In the genomic region with DNA sequence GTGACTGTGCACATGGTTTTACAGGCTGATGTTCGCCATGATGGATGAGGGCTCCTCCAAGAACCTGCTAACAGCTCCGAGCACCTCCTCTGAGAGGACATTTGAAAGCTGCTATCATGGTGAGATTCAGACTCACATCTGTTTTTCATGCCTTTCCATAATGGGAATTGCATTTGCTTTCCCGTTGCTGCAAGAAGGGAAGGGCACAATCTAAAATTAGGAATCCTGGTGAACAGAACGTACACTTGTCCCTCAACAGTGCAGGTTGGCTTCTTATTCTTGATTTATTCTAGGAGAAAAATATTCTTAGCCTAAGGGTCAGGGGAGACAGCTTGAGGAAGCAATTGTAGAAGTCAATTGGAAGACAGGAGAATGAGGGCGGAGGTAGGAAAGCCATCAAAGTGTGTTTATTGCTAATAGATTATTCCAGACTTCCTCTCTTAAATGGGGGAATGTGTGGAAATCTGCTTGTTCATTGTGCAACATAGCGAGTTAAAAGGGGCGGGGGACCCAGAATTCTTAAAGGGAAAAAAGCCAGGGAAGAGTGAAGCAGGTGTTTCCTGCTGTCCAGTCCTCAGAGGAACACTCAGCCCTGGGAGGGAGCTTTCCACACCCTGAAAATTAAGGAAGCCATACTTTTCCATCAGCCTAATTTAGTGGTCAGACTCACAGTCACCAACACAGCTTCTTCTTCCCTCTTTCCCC, we compare ENCODE assay signal across 17 mouse cellular contexts.
"Had no signal": no experiment of that assay in that cellular context is flagged by ENCODE, and none has a peak within 500 bp of the region (broad histone marks: within the 10 kb centered on the region; RNA-seq: fewer than 3 reads in every experiment).

No protein-coding gene starts in this region.

- H3K36me3 ChIP-seq: limb, embryonic 12.5 days; liver, embryonic 13.5 days; lung, embryonic 15.5 days; neural tube, embryonic 13.5 days; stomach, embryonic 15.5 days had no signal

- H3K9ac ChIP-seq: limb, embryonic 12.5 days; liver, embryonic 13.5 days; liver, postnatal 0 days; lung, embryonic 15.5 days; neural tube, embryonic 13.5 days; stomach, embryonic 15.5 days had no signal

- ATAC-seq: liver, postnatal 0 days had no signal

- H3K4me2 ChIP-seq: limb, embryonic 12.5 days; liver, embryonic 13.5 days; lung, embryonic 15.5 days; neural tube, embryonic 13.5 days; stomach, embryonic 15.5 days had no signal

- H3K9me3 ChIP-seq: limb, embryonic 12.5 days; liver, embryonic 13.5 days; lung, embryonic 15.5 days; neural tube, embryonic 13.5 days; stomach, embryonic 15.5 days had no signal

- DNase-seq: kidney, postnatal 10 days; kidney, postnatal 4 days; liver; liver, embryonic 13.5 days; liver, postnatal 0 days; lung, postnatal 14 days; midbrain, embryonic 14.5 days; right cerebral cortex, postnatal 14 days; thymus, adult 2 months; thymus, postnatal 36 days had no signal

- H3K27me3 ChIP-seq: limb, embryonic 12.5 days; liver, embryonic 13.5 days; lung, embryonic 15.5 days; megakaryocyte, embryonic 14.5 days; neural tube, embryonic 13.5 days; stomach, embryonic 15.5 days had no signal

- H3K4me1 ChIP-seq: liver, embryonic 13.5 days; megakaryocyte, embryonic 14.5 days; stomach, embryonic 15.5 days had no signal

- H3K4me3 ChIP-seq: layer of hippocampus, adult 2 months; limb, embryonic 12.5 days; liver, embryonic 13.5 days; lung, embryonic 15.5 days; megakaryocyte, embryonic 14.5 days; neural tube, embryonic 13.5 days; stomach, embryonic 15.5 days had no signal

- H3K27ac ChIP-seq: layer of hippocampus, adult 2 months; limb, embryonic 12.5 days; liver, embryonic 13.5 days; lung, embryonic 15.5 days; macrophage; neural tube, embryonic 13.5 days; stomach, embryonic 15.5 days had no signal
